Mouse (Mus musculus) gastrocnemius, adult 8-10 months (tissue): Measurements from ENCODE around the gene Wnt3. TPM values are rescaled to one million over a fixed set of nuclear protein-coding genes. Genes with fewer than 3 reads are reported as not detected.

Source experiments
- DNase-seq, 2 experiments: peaks; one replicate each; pipeline ENCODE4 v3.0.0; 2022; ENCODE audit warnings: low spot score in 2 of 2
- total RNA-seq, 4 experiments: library from RNA; stranded (reverse); gene quantifications; 2 replicates each; pipeline ENCODE4 v1.2.4; 2022

Wnt3 gene
- total RNA-seq, 4 experiments from 2014 or later, result 0.07 to 0.09 TPM; not detected in 2

DNA sequence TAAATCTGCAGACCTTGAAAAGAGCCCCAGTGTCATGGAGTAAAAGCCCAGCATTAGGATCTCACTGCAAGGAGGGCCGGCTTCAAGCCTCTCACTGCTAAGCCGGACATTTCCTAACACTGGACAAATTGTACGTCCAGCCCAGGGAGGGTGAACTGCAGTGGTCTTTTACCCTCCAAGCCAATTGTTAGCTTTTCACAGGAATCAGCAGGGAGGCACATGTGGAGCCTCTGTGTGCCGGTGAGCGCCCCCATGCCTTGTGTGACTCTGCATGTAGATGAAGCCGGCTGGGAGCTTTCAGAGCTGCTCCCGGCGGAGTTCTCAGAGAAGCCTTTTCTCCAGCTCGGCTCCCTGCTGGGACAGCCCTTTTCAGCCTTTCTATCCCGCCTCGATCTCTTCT lies 66.9 kb downstream of the Wnt3 start:
- DNase-seq, result no peak

DNA sequence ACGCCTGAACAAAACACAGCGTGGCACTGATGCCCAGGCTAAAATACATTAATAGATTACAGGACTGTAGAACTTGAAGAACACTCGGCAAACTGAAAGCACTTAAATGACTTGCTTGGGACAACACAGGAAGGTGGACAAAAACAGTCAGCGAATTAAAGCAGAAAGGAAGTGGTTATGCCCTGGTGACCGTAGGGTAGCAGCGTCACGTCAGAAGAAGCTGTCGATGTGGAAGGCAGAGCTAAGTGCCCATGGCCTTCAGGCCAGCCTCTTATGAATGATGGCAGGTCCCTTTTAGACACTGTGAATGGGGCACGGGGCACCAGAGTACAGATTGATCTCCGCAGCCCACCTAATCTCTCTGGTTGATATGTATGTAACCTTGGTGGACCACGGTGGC lies 74.3 kb downstream of the Wnt3 start:
- DNase-seq, result no peak

- no peak for DNase-seq
Measured at GRCm38 (mm10) chr11:103852590-103853283, 78.8 kb downstream of the Wnt3 start.

- DNase-seq, result no peak
Measured at GRCm38 (mm10) chr11:103853284-103853920, 79.5 kb downstream of the Wnt3 start.

DNA sequence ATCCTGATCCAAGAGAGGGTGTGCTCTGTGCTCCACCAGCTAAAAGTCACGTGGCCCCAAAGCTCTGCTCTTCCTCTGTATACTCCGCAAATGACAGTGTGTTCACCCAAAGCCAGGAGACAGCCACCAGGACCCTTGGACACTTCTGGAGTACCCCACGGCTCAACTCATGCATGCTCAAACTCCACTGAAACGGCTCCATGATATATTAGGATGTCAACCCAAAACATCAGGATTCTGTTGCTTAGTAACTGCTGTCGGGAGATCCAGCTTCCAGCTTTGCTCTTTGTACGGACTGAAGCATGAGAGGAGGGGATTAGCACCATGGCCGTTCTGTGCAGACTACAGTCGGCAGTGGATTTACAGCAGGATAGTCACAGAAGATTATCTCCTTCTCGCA lies 80.3 kb downstream of the Wnt3 start:
- DNase-seq, result no peak

- DNase-seq, result no peak
Measured at GRCm38 (mm10) chr11:103856641-103857040, 82.7 kb downstream of the Wnt3 start.

- no peak for DNase-seq
Measured at GRCm38 (mm10) chr11:103858760-103859159, 84.8 kb downstream of the Wnt3 start.

GRCm38 (mm10) chr11:103859933-103860610 lies 86.1 kb downstream of the Wnt3 start:
- no peak for DNase-seq

DNA sequence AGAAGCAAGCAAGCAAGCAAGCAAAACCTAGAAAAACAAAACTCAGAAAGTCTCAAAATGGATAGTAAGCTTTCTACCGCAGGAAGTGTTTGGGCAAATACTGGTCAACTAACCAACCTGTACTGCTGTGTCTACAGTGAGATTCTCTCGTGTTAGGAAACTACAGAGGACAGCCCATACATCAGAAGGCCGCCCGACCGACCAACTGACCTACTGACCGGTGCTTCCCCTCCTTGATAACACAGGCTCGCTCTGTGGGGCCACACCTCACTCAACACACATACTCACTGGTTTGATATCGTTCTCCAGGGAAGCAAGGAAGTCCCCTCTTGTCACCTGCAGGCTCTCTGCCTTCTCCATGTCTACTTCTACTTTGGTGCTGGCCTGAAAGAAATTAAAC lies 89.0 kb downstream of the Wnt3 start:
- no peak for DNase-seq

DNA sequence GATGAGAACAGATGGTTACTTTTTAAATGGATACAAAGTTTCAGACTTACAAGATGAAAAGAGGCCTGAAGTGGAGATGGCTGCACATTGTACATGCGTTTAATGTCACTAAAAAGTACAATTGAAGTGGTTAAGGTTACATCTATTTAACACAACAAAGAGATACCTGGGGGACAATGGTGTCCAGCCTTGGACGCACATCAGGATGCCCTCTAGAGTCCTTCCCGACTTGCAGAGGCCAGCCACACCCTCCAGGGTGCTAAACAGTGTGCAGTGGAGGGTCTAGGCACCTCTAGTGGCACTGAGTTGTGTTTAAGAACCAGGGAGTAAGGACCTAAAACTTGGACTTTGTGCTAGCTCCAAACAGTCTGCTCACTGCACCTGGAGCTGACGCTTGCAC lies 90.5 kb downstream of the Wnt3 start:
- no peak for DNase-seq

GRCm38 (mm10) chr11:103865346-103865745 lies 91.4 kb downstream of the Wnt3 start:
- no peak for DNase-seq

Other genes starting within 250 kb of the Wnt3 start
- not detected for gene Gm884, start 153.0 kb upstream of the Wnt3 start, total RNA-seq
- gene Lyzl6, start 135.3 kb upstream of the Wnt3 start, total RNA-seq, result not detected
- gene Rprml, start 124.6 kb upstream of the Wnt3 start, total RNA-seq, result under 1 TPM in 1 of 4 experiments, not detected in 3; 0.58 TPM
- gene Gosr2, start 76.3 kb upstream of the Wnt3 start, total RNA-seq, result 10 to 100 TPM; 36.4 to 47.4 (median 42.7) TPM
- under 1 TPM in 1 of 4 experiments, not detected in 3; 0.19 TPM for gene Wnt9b, start 24.3 kb upstream of the Wnt3 start, total RNA-seq
- 10 to 100 TPM; 16.2 to 24.2 (median 18.6) TPM for gene Nsf, start 179.9 kb downstream of the Wnt3 start, total RNA-seq
- 10 to 100 TPM; 14.3 to 22.0 (median 16.8) TPM for gene Arf2, start 192.6 kb downstream of the Wnt3 start, total RNA-seq